Mouse (Mus musculus): ENCODE results near the gene Lgmn. TPM values are rescaled to one million over a fixed set of nuclear protein-coding genes. Genes with fewer than 3 reads are reported as not detected.

The Lgmn gene
- polyA plus RNA-seq, 3 experiments from 2014 or later = 14.6 to 15.5 (median 15.4) TPM

DNA sequence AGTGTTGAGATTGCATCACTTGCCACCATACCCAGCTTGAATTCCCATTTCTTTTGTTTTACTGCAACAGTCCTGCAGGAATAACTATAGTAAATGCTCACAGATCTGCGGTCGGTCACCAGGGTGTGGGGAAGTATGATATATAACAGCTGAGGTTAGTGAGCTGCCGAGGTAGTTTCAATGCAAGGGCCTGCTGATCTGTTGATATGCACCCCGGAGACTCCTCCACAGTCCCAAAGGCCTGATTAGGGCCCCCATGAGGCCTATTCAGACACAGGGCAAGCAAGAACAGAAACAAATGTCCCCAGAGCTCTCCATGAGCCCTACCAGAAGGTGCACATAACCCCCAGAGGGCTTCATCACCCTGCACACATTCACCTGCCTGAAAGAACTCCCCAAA, 9.4 kb downstream of the Lgmn start:
- no peak for ATAC-seq

DNA sequence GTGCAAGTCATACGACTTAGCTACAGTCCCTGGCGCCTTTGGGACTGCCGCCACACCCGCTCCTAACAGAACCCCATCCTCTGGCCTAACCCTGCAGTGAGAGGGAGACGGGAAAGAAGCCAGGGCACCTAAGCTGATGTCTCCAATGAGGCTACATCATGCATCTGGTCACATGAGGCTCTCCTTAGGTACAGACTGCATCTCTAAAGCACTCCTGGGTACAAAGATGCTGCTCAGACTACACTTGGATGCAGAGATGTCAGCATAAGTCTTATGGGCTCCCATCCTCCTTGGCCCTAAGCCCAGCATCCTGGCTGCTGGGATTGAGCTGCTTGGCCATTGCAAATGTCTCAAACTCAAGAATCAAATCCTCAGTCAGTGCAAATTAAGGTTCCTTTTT, 10.0 kb downstream of the Lgmn start:
- ATAC-seq = no peak

DNA sequence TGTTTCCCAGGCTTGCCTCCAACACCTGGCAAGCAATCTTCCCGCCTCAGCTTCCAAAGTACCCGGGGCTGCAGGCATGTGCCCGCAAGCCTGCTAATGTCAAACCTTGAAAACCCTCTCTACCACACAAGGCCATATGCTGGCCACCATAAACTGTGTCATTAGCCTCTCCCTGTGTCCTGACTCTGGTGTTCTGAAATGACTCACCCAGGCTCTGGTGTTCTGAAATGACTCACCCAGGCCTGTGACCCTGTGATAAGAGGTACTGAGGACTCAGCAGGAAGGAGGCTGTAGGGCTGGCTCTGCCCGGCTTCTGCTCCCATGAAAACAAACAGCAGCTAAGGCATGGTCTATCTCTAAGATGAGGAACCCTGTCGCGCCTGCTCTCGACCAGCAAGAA, 13.3 kb downstream of the Lgmn start:
- no peak for ATAC-seq

DNA sequence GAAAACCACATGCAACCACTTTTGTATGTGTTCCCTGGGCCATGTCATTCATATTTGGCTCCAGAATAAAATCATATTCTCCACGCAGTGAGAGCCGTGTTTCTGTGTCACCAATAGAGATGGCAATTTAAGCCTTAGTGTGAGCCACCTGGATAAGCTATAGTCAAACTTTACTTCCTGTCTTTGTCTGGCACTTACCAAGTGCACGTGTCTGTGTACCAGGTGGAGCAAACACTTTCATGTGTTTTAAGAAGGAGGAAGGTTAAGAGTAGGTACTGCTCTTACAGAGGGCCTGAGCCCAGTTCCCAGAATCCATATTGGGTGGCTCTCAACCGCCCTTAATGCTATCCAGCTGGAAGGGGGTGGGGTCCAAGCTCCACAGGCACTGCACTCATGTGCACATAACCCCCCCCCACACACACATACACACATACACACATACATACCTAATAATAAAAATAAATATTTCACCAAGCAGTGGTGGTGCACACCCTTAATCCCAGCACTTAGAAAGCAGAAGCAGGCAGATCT, 14.5 kb downstream of the Lgmn start:
- no peak for ATAC-seq

DNA sequence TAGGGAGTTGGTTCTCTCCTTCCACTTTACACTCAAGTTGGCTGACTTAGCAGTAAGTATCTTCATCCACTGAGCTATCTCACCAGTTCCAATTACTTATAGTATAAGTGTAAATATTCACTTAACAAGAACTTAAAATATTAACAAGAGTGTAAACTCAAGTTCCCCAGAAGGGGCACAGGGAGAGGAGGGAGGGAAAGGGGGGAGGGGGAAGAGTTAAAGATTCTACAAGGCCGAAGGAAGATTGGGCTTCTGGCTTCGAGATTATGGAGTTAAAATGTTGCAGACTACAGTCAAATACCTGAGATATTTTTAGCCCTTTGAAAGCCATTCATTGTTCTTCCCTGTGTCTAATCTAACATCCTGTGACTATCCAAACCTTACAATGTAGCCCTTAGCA, 15.2 kb downstream of the Lgmn start:
- no peak for ATAC-seq

DNA sequence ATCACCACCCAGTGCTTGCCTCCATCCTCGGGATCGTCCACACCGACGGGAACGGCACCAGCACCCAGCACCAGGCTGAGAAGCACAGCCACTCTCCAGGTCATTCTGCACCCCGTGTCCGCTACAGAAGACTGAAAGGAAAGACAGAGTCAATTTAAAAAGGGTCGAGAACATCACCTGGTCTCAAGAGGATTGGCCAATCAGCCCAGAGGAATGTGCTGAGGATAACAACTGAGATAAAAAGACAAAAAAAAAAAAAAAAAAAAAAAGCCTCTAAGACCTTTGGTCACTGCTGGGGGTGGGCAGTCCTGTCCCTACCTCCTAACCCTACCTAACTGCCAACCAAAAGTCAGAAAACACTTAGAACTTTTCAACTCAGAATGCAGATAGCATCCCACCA, 16.0 kb downstream of the Lgmn start:
- no peak for ATAC-seq

DNA sequence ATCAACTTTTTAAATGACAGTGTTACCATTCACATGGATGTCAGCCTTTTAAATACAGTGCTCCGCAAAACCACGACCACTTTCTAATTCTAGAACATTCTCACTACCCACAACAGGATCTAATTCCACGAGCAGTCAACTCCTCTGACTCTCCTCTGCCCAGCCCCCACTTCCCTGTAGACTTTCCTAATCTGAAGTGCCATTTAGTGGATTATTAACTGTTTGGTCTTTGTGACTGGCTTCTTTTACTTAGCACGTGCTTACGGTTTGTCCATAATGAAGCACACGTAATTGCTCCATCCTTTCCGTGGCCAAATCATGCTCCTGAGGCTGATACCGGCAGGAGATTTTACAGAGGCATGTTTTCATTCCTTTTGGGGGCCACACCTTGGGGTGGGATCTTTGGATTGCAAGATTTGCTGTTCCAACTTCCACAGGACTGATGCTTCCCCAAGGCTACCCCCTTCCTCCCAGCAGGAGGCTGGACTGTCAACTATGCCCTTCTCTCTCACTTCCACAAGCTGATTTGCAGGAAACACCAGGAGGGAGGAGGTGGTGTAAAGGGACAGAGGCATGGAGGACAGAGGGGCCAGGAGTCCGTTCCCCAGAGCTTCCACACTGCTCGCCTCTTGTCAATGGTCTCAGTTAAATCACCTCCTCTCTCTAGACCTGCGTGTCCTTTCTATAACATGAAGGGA, 16.8 kb downstream of the Lgmn start:
- ATAC-seq = no peak

DNA sequence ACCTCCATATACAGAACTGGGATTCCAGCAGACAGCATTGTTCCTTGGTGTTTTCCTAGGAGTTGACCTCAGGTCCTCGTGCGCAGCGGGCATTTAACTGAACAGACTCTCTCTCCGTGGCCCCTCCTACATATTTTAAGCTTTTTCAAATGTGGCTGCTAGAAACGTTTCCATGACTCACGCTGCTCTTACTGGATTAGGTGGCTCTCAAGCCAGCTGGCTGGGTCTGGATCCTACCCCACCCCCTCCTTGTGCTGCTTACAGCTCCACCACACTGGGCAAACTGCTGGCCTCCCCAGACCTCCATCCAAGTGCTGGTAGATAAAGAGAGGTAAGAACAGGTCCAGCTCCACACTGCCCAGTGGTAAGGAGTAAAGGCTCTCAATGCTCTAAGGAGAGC, 17.5 kb downstream of the Lgmn start:
- ATAC-seq = no peak

DNA sequence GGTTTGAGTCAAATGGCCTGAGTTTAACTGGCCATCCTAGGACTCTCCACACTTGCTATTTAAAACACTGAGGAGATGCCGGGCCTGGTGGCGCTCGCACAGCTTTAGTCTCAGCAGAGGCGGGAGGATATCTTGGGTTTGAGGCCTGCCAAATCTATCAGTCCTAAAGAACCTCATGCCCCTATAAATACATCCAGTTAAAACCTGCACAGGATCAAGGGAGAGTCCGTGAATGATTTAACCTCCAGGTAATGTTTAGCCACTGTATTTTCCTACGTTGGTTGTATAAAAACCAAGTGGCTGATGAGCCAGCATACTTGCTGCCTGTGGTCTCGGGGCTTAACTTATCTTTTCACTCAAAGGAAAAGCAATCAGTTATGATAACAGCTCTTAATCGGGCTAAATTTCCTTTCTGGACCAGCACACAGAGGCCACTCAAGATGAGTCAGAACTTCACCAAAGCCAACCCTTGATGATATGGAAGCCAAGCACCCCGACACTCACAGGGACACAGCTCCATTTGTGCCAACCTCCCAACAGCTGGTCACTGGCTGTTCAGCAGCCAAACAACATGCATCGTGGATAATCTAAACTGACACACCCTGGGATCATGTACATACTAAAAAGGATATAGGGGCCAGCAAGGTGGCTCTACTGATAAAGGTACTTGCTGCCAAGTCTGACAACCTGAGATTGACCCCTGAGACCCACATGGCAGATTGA, 19.3 kb downstream of the Lgmn start:
- no peak for ATAC-seq

DNA sequence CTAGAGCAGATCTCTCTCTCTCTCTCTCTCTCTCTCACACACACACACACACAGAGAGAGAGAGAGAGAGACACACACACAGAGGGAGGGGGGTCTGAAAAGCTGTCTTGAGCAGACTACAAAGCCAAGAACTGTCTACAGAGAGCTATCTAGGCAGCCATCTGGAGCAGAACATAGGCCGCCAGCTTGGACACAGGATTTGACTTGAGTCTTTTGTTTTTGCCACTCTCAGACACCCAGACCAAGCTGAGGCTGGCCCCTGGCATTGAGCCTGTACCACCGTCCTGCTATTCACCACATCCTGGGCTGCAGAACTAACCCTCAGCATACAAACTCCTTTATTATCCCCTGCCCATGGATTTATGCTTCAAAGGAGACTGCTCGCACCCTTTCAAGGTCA, 20.1 kb downstream of the Lgmn start:
- ATAC-seq = no peak

DNA sequence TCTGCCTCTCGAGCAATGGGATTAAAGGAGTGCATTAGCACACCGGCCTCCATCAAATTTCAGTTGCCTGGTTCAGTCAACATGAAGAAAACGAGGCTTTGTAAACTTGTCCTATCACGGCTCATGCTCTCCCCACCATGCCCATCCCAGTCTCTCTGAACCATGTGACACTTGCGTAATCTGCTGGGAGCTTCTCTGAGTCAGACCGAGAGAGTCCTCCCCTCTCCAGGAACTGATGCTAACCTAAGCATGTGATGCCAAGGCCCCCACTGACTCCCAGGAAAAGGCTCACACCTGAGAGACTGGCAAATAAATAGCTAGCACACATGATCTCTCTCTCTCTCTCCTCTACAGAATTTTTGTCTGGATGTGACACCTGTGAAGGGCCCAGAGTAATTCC, 21.9 kb downstream of the Lgmn start:
- no peak for ATAC-seq

DNA sequence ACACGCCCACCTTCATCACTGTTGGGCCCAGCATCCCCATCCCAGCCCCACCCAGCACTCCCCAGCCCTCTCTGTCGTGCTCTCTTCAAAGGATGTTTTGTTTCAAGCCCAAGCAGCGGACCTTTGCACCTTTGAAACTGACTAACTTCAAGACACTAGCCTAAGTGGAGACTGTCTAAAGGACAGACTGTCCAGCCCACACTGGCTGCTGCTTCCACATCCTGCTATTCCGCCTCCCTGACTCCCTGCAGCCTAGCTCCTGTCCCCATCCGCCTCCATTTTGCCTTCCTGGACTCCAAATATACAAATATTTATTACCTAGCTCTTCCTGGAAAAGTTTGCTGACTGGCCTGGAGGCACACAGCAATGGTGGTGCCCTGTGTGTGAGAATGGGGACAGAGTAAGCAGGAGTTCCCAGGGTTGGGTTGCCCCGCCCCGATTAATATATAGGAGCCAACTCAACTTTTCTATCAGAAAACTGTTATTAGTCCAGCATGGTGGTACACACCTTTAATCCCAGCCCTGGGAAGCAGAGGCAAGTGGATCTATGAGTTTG, 22.6 kb downstream of the Lgmn start:
- no peak for ATAC-seq

DNA sequence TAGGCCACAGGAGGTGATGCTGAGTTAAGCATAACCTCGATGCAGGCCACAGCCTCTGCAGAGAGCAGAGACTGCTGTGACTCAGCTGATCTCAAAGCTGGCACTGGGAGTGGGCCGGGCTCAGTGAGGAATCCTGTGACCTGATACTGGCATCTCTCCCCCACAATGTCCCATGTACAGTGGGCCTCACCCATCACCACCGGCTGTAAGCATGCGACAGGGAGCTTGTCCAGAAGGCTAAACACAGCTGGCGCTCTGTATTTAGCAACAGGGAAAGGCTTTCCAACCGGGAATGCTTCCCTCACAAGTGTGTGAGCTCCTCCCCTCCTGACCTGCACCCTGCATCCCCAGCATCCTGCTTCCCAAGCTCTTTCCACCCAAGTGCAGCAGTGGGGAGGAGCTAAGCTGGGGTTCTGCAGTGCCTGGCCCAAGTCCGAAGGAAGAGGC, 23.2 kb downstream of the Lgmn start:
- no peak for ATAC-seq

DNA sequence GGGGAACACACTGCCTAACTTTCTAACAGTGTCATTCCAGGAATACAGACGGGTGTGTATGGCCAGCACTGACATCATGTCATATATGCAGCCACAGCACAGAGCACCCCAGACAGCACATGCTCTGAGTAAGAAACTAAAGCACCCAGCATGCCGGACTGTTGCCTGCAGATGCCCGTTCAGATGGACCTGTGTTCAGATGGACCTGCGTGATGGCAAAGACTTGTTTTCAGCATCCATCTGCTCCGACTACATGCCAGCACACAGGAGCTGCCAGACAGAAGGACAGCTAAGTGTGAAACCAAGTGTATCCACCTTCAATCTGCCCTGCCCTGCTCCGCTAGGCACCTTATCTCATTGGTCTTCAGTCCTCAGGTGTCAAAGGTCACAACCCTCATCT, 24.9 kb downstream of the Lgmn start:
- ATAC-seq = no peak

DNA sequence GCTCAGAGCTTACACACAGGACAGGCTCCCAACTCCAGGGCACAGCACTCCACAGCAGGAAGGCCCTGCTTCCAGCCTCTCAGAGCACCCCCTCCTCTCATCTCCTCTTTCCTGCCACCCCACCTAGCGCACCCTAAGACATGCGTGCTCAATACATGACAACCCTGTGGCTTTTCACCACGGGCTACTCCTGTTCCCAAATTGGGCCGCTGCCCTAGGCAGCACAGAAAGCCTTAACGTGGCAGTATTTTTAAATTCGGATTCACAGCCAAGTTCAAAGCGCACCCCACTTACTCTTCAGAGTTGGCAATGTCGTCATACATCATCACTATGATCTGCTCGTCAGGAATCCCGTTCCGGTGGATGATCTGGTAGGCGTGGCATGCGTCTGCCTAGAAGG, 26.4 kb downstream of the Lgmn start:
- ATAC-seq = no peak

DNA sequence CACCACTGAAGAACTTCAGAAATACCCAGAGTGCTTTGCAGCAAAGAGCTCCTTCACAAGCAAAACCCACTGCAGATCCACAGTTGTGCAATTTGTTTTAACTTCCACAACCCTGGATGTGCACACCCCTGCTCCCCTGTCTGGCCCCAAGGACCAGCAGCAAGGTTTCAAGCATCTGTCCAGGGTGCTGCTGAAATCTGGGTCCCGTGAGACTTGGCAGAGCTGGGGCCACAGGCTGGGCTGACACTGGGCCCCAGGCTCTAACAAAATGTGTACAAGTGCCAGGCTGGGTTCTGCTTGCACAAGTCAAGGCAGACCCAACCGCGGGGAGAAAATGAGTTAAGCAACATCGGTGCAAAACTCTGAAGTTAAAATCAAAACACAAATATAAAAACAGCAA, 41.0 kb downstream of the Lgmn start:
- no peak for ATAC-seq

DNA sequence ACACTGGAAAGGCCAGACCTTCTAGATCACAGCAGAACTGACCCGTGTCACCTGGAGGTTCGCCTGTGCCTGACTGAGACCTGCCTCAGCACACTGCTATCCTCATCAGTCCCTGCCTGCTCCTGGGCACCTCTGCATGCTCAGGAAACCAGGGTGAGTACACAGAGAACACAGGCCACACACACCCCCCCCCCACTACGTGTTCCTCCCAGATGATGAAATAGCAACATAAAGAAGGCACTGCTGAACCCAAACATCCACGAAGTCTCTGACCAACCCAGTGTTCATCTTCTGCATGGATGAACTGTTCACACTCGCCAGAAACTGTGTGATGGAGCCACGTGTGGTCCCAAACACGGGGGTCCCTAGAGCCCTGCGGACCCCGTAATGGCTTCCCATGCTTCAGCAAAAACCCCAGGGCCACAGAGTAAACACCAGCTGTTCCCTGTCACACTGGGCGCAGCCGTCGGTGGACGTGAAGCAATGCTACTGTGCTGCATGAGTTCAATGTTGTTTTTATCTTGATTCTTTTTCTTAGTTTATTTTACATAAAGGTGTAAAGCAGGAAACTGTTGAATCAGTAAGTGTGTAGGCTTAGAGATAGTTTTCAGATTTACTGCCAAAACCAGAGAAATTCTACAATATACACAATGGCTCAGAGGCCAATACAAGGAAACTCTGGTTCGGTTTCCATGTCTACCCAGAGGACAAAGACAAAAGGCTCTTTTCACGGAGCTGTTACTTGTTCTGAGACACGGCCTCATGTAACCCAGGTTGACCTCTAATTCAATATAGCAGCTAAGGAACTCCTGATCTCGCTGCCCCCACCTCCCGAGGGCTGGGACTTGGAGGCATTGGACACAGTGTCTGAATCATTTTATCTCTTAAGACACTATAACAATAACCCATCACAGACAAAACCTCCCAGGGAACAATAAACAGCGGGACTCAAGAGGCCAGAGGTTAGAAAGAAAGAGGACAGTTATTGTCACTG, 43.3 kb downstream of the Lgmn start:
- ATAC-seq = no peak

DNA sequence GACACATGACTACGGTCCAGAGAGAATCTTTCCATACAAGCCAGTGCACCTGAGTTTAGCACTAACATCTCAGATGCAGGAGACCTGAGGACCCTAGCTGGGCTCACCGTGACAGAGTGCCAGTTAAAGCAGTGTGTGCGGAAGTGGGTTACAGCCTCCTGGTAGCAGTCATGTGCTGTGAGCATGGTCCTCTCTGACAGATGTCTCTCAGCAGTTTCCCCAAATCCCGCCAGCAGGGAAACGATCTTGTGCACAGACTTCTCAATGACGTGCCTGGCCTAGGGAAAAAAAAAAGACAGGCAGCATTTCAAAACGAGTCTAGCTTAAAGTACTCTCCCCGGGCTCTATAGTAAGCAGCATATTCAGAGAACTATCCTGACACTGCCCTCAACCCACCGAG, 44.1 kb downstream of the Lgmn start:
- ATAC-seq = no peak

DNA sequence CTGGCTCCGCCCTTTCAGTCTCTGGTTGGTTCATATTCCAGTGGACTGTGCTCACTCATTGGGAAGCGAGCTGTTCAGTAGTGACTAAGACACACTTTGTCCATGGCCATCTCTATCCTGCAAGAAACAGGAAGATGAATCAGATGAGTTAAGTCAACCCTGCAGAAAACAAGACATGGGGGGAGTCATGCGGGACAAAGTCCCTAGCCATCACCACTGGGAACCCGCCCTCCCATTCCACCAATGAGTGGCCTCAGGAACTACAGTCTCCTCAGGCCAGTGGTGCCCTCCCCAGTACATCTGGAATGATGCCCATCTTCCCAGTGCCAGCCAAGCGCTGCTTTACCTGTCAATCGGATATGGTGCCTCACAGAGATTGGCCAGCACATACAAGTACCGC, 45.1 kb downstream of the Lgmn start:
- ATAC-seq = no peak

DNA sequence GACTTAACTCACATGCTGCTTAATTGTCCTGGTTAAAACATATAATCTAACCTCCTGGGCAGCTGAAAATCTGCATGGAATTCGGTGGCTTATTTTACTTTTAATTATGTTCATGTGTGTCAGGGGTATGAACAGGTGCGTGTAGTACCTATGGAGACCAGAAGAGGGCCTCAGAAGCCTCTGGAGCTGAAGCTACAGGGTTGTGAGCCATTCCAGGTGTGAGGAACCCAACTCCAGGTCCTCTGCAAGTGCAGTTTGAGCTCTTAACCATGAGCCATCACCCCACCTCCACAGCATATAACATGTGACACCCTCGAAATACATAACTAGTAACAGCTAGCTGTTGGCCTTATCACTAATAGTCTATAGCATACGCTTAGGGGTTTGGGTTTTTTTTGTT, 47.6 kb downstream of the Lgmn start:
- ATAC-seq = no peak

DNA sequence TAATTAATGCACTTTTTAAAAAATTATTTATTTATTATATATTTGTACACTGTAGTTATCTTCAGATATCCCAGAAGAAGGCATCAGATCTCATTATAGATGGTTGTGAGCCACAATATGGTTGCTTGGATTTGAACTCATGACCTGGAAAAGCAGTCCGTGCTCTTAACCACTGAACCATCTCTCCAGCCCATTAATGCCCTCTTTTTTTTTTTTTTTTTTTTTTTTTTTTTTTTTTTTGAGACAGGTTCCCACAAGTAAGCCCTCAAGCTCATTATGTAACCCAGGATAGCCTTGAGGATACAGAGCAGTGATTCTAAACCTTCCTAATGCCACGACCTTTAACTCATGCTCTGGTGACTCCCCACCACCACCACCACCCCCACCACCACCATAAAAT, 48.5 kb downstream of the Lgmn start:
- no peak for ATAC-seq

DNA sequence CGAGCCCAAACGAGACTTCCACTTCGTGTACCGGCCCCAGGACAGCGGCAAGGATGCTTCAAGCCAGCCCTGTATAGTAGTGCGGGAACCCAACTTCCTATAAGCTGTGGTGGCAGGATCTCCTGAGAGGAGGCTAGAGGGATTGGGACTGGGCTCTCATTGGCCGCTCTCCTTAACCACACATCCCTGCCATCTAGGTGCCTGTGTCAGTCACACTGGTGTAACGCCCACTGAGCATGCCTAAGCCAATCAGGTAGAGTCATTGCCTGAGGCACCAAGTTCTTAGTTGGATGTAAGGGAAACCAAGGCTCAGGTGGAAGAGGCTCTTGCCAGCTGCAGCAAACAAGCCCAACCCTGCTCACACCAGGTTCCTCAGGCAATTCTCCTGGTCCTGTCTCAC, 49.6 kb downstream of the Lgmn start:
- no peak for ATAC-seq
